Mouse (Mus musculus) small intestine, adult 2 months (tissue): ENCODE data around the gene Parg. TPM values are rescaled to one million over a fixed set of nuclear protein-coding genes. Genes with fewer than 3 reads are reported as not detected.

Source experiments
- H3K27ac ChIP-seq: fragments of 200-500 bp; 2 replicates; pipeline ENCODE4 v1.5.1; 2012; ENCODE audit warnings: low read depth, low read length, control low read depth, inconsistent platforms; ENCODE audit not compliant: insufficient read depth
- H3K27me3 ChIP-seq: fragments of 200-500 bp; 2 replicates; pipeline ENCODE4 v1.6.1; 2012; ENCODE audit warnings: mild to moderate bottlenecking, moderate library complexity, low read length, inconsistent platforms; ENCODE audit not compliant: control insufficient read depth, insufficient read depth
- H3K36me3 ChIP-seq: fragments of 200-500 bp; 2 replicates; pipeline ENCODE4 v1.6.1; 2012; ENCODE audit warnings: mild to moderate bottlenecking, low read length, control low read depth, inconsistent platforms; ENCODE audit not compliant: control insufficient read depth, insufficient read depth
- H3K4me1 ChIP-seq: fragments of 200-500 bp; 2 replicates; pipeline ENCODE4 v1.6.1; 2012; ENCODE audit warnings: low read length, inconsistent platforms, mixed read lengths; ENCODE audit not compliant: control insufficient read depth, insufficient read depth, insufficient read length
- H3K4me3 ChIP-seq: fragments of 200-500 bp; 2 replicates; pipeline ENCODE4 v1.5.1; 2012; ENCODE audit warnings: low read depth, mild to moderate bottlenecking, control low read depth, inconsistent platforms, low read length, moderate library complexity
- CTCF ChIP-seq: fragments of 200-500 bp; IDR thresholded peaks from 2 replicates; pipeline ENCODE4 v1.5.1; 2012; ENCODE audit warnings: low read depth, mild to moderate bottlenecking, control low read depth, inconsistent platforms, low read length, moderate library complexity, mixed read lengths; ENCODE audit not compliant: insufficient replicate concordance, insufficient read length; ENCODE audit errors: extremely low read depth
- POLR2A ChIP-seq: fragments of 200-500 bp; IDR thresholded peaks from 2 replicates; pipeline ENCODE4 v1.6.1; 2012; ENCODE audit warnings: low read depth, mild to moderate bottlenecking, control low read depth, inconsistent platforms, low read length, moderate library complexity
- WGBS: fragments of 180-500 bp; shearing (Covaris S2); methylation state at CpG from one replicate; pipeline ENCODE4 v1.1.7; 2018; 5-methylcytosine and 5-hydroxymethylcytosine counted together
- polyA plus RNA-seq: library from polyadenylated mRNA; depleted of rRNA; stranded (reverse); fragments of >200 nt; gene quantifications from 2 replicates; pipeline ENCODE4 v1.2.3, GENCODE M21; 2012; rRNA removed

Gene Parg
- polyA plus RNA-seq, 1 experiment: 3.0 TPM

- no peak overlapping the region for H3K4me3 ChIP-seq
- TF ChIP-seq POLR2A (no peak), CTCF (no peak)
- WGBS: 89% methylated on average over 11 of the region's 11 CpGs
- H3K4me1 ChIP-seq: no peaks in the 10 kb centered on the region
- no peaks in the 10 kb centered on the region for H3K27me3 ChIP-seq
- H3K36me3 ChIP-seq: no peaks in the 10 kb centered on the region
- no peak overlapping the region for H3K27ac ChIP-seq
Observed at GRCm38 (mm10) chr14:32336547-32336946, 134.8 kb downstream of the Parg start.

GRCm38 (mm10) chr14:32341823-32342222, 140.1 kb downstream of the Parg start:
- Histone ChIP-seq H3K4me3 (no peak overlapping the region), H3K36me3 (no peaks in the 10 kb centered on the region), H3K4me1 (peaks cover 4% of the 10 kb centered on the region), H3K27me3 (no peaks in the 10 kb centered on the region), H3K27ac (no peak overlapping the region)
- whole genome bisulfite sequencing: 94% methylated on average over 7 of the region's 7 CpGs
- no peak for TF ChIP-seq CTCF
- no peak for TF ChIP-seq POLR2A

- 90% methylated on average over 7 of the region's 7 CpGs for WGBS
- Histone ChIP-seq H3K36me3 (no peaks in the 10 kb centered on the region), H3K27ac (no peak overlapping the region), H3K27me3 (no peaks in the 10 kb centered on the region), H3K4me3 (no peak overlapping the region), H3K4me1 (peaks cover 4% of the 10 kb centered on the region)
- TF ChIP-seq POLR2A: no peak
- no peak for TF ChIP-seq CTCF
Observed at GRCm38 (mm10) chr14:32344176-32344575, 142.4 kb downstream of the Parg start.

- TF ChIP-seq POLR2A (no peak), CTCF (no peak)
- Histone ChIP-seq H3K4me1 (peaks cover 4% of the 10 kb centered on the region), H3K36me3 (no peaks in the 10 kb centered on the region), H3K4me3 (no peak overlapping the region), H3K27me3 (no peaks in the 10 kb centered on the region), H3K27ac (no peak overlapping the region)
- 37% methylated on average over 10 of the region's 10 CpGs for WGBS
Observed at GRCm38 (mm10) chr14:32344694-32345093, 142.9 kb downstream of the Parg start.

Other genes starting within 250 kb of the Parg start
- gene Galnt15, start 173.0 kb upstream of the Parg start, polyA plus RNA-seq: 0.72 and 2.1 TPM in 2 replicates
- 6.7 and 7.2 TPM in 2 replicates for gene Oxnad1, start 116.6 kb upstream of the Parg start, polyA plus RNA-seq
- 7.7 and 9.0 TPM in 2 replicates for gene Dph3, start 116.2 kb upstream of the Parg start, polyA plus RNA-seq
- not detected in 2 replicates for gene Msmb, start 59.9 kb upstream of the Parg start, polyA plus RNA-seq
- 22.8 and 52.9 TPM in 2 replicates for gene Ncoa4, start 42.1 kb upstream of the Parg start, polyA plus RNA-seq
- 158 and 177 TPM in 2 replicates for gene Timm23, start 51 bp upstream of the Parg start, polyA plus RNA-seq
- gene Ogdhl, start 120.1 kb downstream of the Parg start, polyA plus RNA-seq: 1.2 and 1.9 TPM in 2 replicates
- gene 1700024G13Rik, start 186.4 kb downstream of the Parg start, polyA plus RNA-seq: not detected in 2 replicates